Mouse (Mus musculus): Measurements from ENCODE around the gene Cfap97d2.

The Cfap97d2 gene

GRCm38 (mm10) chr8:13687101-13687717 lies 18.5 kb upstream of the Cfap97d2 start:
- no peak for DNase-seq (ENCODE audit: low spot score in 2 of 2)

GRCm38 (mm10) chr8:13687941-13688340 lies 17.7 kb upstream of the Cfap97d2 start:
- no peak for DNase-seq (ENCODE audit: low spot score in 2 of 2)

- DNase-seq (ENCODE audit: low spot score in 2 of 2): no peak
Measured at GRCm38 (mm10) chr8:13688461-13688860, 17.2 kb upstream of the Cfap97d2 start.

GRCm38 (mm10) chr8:13689331-13689730 lies 16.4 kb upstream of the Cfap97d2 start:
- no peak for DNase-seq (ENCODE audit: low spot score in 2 of 2)

DNA sequence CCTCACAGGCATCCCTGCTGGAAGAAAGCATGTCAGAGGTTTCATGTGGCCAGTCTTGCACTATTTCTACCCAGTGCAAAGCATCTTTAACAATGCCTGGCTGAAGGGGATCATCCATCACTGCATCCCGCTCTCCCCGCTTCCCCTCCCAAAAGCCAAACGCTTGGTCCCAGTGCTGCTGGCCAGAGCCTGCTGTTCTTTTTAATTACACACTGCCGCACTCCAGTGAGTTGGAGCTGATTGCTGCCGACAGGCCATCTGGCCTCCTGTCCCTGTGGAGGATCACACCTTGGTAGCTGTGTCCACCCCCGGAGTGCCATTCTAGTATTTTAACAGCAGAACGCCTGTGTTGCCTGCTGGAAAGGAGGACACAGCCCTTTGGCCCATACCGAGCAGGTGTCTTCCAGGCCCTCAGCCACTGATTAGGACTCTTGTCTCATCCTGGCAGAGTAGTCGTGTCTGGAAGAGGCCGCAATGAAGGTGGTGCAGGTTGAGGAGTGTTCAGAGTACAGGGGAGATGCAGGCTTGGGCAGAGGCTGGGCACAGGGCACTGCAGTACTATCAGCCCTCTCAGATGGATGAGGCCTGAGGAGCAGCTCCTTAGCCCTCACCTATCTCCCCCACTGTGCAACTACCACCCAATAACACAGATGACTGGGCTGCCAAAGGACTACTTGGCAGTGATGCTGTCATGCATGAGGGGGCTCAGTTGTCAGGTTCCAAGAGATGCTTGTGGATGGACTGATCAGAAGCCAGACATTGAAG lies 13.2 kb upstream of the Cfap97d2 start:
- no peak for DNase-seq (ENCODE audit: low spot score in 2 of 2)

DNA sequence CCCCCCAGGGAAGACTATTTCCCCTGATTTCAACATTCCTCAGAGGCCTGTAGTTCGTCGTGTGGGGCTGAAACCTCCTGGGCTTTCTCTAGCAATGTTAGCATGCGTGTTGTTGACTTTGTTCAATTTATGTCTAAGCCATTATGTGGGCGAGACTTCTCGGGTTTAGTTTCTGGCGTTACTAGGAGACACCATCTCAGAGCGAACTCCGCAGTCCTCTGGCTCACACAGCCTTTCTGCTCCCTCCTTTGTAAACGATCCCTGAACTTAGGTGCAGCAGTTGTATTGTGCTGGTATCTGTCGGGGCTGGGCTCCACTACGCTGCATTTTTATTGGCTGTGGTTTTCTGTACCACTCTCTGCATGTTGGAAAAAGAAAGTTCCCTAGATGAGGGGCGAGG lies 11.0 kb upstream of the Cfap97d2 start:
- DNase-seq (ENCODE audit: low spot score in 2 of 2): no peak

GRCm38 (mm10) chr8:13695203-13695867 lies 10.4 kb upstream of the Cfap97d2 start:
- DNase-seq (ENCODE audit: low spot score in 2 of 2): no peak

GRCm38 (mm10) chr8:13696157-13696556 lies 9.5 kb upstream of the Cfap97d2 start:
- no peak for DNase-seq (ENCODE audit: low spot score in 2 of 2)

DNA sequence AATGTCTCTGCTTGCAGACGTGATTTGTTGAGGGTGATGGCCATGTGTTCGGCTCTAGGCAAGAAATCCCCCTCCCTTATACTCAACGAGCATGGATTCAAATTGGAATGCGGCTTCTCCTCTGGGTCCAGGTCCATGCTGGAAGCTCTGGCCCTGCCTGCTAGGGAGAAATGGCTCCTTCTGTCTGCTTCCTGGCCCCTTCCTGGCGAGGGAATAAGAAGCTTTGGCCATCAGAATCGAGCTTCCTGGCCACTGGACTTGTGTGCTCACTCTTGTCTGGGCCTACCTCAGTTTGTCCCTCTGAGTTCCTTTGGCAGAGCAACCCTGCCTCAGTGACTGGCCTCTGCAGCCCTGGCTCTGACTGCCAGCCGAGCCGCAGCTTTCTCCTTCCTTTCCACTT lies 8.5 kb upstream of the Cfap97d2 start:
- no peak for DNase-seq (ENCODE audit: low spot score in 2 of 2)

- DNase-seq (ENCODE audit: low spot score in 2 of 2): no peak
Measured at GRCm38 (mm10) chr8:13697681-13698080, 8.0 kb upstream of the Cfap97d2 start.

- no peak for DNase-seq (ENCODE audit: low spot score in 2 of 2)
Measured at GRCm38 (mm10) chr8:13698281-13698680, 7.4 kb upstream of the Cfap97d2 start.

- no peak for DNase-seq (ENCODE audit: low spot score in 2 of 2)
Measured at GRCm38 (mm10) chr8:13699323-13699949, 6.3 kb upstream of the Cfap97d2 start.

DNA sequence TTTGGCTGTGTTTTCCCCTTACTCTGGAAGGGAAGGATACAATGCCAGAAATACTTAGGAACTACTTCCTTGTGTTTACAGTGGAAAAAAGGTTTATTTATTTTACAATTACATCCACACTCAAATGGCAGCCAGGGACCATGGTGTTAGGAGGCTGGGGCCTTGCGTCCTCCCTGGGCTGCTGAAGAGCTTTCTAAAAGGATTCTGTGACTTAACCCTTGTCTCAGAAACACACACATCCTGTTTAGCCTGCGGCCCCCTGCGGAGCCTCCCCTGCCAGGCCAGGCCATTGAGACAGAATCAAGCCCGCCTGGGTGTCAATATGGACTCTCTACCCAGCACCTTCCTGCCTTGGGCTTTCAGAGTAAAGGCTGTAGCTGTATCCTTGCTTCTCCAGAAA lies 2.9 kb upstream of the Cfap97d2 start:
- no peak for DNase-seq (ENCODE audit: low spot score in 2 of 2)

GRCm38 (mm10) chr8:13703756-13704155 lies 1.9 kb upstream of the Cfap97d2 start:
- DNase-seq (ENCODE audit: low spot score in 2 of 2): no peak

- no peak for DNase-seq (ENCODE audit: low spot score in 2 of 2)
Measured at GRCm38 (mm10) chr8:13704301-13704700, 1.4 kb upstream of the Cfap97d2 start.

- DNase-seq (ENCODE audit: low spot score in 2 of 2): no peak
Measured at GRCm38 (mm10) chr8:13706918-13707317, 1.2 kb downstream of the Cfap97d2 start.

DNA sequence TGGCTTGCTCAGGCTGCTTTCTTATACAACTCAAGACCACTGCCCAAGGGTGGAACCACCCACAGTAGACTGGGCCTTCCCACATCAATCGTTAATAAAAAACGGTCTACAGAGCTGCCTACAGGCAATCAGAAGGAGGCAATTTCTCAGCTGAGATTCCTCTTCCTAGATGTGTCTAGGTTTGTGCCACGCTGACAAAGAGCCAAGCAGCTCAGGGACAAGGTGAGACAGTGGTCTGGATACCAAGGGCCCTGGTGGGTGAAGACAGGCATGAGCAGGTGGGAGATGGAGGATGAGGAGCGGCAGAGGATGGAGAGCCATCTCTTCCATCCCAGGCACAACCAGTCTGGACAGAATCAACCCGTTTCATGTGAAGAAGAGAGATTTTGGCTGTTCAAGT lies 2.8 kb downstream of the Cfap97d2 start:
- DNase-seq (ENCODE audit: low spot score in 2 of 2): peak in 1 of 2 experiments; percentile 1

DNA sequence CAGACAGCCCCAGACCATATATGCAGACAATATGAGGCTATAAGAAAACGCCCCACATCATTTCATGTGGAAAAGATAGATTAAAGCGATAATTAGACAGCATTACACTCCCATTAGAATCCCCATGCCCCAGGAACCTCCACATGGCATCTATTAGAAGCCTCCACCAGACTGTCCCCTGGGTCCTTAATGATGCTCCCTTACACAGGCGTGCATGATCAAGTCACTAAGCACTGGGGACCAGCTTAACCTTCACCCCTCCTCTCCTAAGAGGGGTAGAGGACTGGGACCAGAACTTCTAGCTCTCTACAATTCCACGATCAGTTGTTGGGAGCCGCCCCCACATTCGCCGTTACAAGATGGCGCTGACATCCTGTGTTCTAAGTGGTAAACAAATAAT lies 13.3 kb downstream of the Cfap97d2 start:
- DNase-seq (ENCODE audit: low spot score in 2 of 2): no peak

GRCm38 (mm10) chr8:13725722-13726121 lies 20.0 kb downstream of the Cfap97d2 start:
- DNase-seq (ENCODE audit: low spot score in 2 of 2): peak in 1 of 2 experiments; percentile 55

DNA sequence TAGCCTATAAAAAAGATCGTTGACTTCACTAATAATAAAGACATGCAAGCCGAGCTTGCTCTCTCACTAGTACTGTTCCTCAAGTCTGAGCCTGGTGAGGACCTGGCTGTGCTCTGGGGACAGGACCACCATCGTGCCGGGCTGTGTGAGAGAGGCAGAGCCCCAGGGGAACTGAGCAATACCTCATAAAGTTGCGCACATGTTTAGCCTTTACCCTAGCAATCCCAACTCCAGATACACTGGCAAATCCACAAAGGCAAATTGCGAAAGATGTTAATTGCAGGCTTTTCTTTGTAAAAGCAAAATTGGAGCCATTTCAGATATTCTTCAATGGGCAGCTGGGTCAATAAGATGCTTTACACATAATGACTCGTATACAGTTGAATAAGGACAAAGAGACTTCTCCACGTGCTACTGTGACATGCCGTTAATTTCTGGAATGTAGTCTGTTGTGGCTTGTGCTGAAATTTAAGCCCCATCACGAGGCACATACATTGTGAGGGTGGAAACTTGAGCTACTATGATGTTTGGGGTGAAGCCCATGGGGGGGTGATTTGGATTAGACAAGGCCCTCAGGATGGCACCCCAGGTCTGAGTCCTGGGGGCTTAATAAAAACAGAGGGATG lies 21.9 kb downstream of the Cfap97d2 start:
- no peak for DNase-seq (ENCODE audit: low spot score in 2 of 2)

DNA sequence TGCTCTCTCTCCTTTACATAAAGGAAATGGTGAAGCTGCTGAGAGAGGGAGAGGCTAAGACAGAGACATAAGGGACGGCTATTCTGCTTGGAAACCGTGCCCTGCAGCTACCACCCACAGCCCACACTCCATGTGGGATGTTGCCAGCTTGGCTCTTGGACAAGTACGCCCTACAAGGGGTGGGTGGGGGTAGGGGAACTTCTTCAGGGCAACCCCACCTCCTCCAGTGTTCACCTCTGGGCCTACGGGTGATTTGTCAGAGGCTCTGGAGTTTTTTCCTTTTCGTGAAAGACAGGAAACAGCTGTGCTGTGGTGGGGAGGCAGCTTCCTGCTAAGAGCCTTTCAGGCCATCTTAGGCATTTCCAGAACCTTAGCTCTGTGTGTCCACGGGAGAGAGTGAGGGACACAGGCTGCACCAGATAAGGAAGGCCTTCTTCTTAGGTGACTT lies 34.7 kb downstream of the Cfap97d2 start:
- peak in 1 of 2 experiments; percentile 11 for DNase-seq (ENCODE audit: low spot score in 2 of 2)

Data from spleen, postnatal 14 days (tissue).